Mouse (Mus musculus): ENCODE results near the gene A930017K11Rik.

DNA sequence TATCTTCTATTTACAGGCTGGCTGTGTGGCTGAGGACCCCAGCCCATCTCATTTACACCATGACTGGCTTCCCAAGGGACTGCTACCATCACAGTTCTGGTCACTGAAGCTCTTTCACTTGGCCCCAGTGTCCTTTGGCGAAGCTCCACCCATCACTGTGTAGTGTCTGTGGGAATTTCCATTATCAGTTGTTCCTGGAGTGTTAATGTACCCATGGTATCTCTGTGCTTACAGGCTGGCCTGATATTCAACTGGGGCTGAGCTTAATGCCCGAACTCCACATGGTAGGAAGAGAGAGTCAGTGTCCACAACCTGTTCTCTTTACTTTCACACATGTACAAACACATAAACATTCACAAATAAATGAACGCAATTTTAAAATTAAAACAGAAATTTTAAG, 41.1 kb upstream of the A930017K11Rik start:
- TF ChIP-seq NANOG (IDR thresholded peaks at IDR 0.05; ENCODE audit: borderline replicate concordance, low read length) (no peak), CTCF (conservative IDR thresholded peaks at IDR 0.05; ENCODE audit: low read length) (no peak)

Data from E14TG2a.4 (cell line).